Mouse (Mus musculus): ENCODE measurements around the gene Il21. TPM values are rescaled to one million over a fixed set of nuclear protein-coding genes. Genes with fewer than 3 reads are reported as not detected.

Il21 gene
- not detected in 2 replicates for polyA plus RNA-seq (2015; fragmentation: Nextera tagmentation; extraction: Ambion mirVana)

GRCm38 (mm10) chr3:37232586-37233222 is at the start of gene Il21:
Il21 (minus strand) TSS chr3:37232636.

Small RNA genes within 50 kb of the gene (microRNA-seq; reads per million reads assigned to microRNA genes)
- gene Gm24169, result 0 reads per million in 2 experiments

Other genes with a start within 250 kb of the Il21 start
- 0.06 and 0.10 TPM in 2 replicates for gene Adad1, start 169.1 kb downstream of the Il21 start, polyA plus RNA-seq (2015; fragmentation: Nextera tagmentation; extraction: Ambion mirVana)
- gene Il2, start 106.7 kb downstream of the Il21 start, polyA plus RNA-seq (2015; fragmentation: Nextera tagmentation; extraction: Ambion mirVana), result 0.40 and 0.44 TPM in 2 replicates
- 3.9 and 4.1 TPM in 2 replicates for gene Bbs12, start 79.9 kb upstream of the Il21 start, polyA plus RNA-seq (2015; fragmentation: Nextera tagmentation; extraction: Ambion mirVana)
- gene Cetn4, start 80.1 kb upstream of the Il21 start, polyA plus RNA-seq (2015; fragmentation: Nextera tagmentation; extraction: Ambion mirVana), result 1.6 and 2.0 TPM in 2 replicates
- 2.8 and 3.4 TPM in 2 replicates for gene Fgf2, start 115.7 kb upstream of the Il21 start, polyA plus RNA-seq (2015; fragmentation: Nextera tagmentation; extraction: Ambion mirVana)
- 14.9 and 18.6 TPM in 2 replicates for gene Spata5, start 187.3 kb upstream of the Il21 start, polyA plus RNA-seq (2015; fragmentation: Nextera tagmentation; extraction: Ambion mirVana)
- 25.4 and 28.3 TPM in 2 replicates for gene Nudt6, start 187.6 kb upstream of the Il21 start, polyA plus RNA-seq (2015; fragmentation: Nextera tagmentation; extraction: Ambion mirVana)

Measured in skeletal muscle tissue, postnatal 0 days (tissue).